Mouse (Mus musculus): ENCODE measurements around the gene Znhit2. TPM values are rescaled to one million over a fixed set of nuclear protein-coding genes. Genes with fewer than 3 reads are reported as not detected.

The Znhit2 gene
- polyA plus RNA-seq, 2 experiments: 32.0 to 36.5 TPM

DNA sequence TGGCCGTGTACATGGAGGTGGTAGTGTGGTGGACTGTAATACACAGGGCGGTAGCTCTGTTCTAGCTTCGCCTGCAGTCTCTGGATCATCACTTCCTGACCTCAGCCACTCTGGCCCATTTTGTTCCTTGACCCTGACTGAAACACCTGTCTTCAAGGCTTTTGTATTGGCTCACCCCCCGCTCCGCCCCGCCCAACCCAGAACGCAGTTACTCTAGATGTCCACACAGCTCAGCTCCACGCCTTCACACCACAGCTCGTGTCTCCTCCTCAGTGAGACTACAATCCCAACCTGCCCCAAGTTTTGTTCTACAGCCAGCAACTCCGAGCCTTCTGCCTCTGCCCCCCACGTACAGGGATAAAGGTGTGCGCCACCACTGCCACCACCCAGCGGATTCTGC, 27.8 kb downstream of the Znhit2 start:
- Histone ChIP-seq H3K9ac (ENCODE audit: low read depth, low read length, severe bottlenecking) (no peak overlapping the region), H3K4me2 (replicated peaks; ENCODE audit: low read depth, low read length, severe bottlenecking) (no peak overlapping the region), H3K27ac (replicated peaks; ENCODE audit: low read depth, low read length) (no peak overlapping the region), H3K27me3 (ENCODE audit: control insufficient read depth, insufficient read depth, low read length) (no peaks in the 10 kb centered on the region), H3K4me1 (ENCODE audit: control insufficient read depth, insufficient read depth, low read length) (peaks cover 7% of the 10 kb centered on the region), H3K4me3 (replicated peaks; ENCODE audit: low read length) (no peak overlapping the region), H3K36me3 (ENCODE audit: control insufficient read depth, insufficient read depth, low read length) (peaks cover 42% of the 10 kb centered on the region), H3K9me3 (ENCODE audit: control insufficient read depth, low read length) (no peaks in the 10 kb centered on the region)
- ATAC-seq (ENCODE audit: low FRiP score, low read depth) (no peak), DNase-seq (ENCODE audit: low spot score) (no peak)
- TF ChIP-seq POLR2A (IDR thresholded peaks at IDR 0.05; ENCODE audit: borderline replicate concordance, extremely low read depth, insufficient read depth, insufficient read length): no peak
- WGBS: 92% methylated on average over 13 of the region's 13 CpGs

DNA sequence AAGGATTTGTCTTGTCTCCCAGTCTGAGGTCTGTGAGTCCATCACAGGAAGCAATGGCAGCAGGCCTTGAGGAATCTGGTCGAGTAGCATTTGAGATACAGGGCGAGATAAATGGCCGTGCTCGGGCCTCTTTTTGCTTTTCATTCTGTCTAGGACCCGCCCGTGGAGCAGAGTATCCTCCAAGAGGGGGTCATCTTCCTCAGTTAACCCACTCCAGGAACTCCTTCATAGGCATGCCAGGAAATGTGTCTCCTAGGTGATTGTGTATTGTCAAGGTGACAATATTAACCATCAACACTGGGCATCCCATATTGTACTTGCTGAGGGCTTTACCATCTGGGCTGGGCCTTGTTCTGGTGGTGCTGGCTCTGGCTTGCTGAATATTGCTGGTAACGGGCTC, 33.1 kb downstream of the Znhit2 start, which contains the start of gene AC131692.1:
TSS of gene AC131692.1 (plus strand) at position 301 of the 400 bp plus-strand sequence.
- 88% methylated on average over 7 of the region's 7 CpGs for WGBS
- no peaks in the 10 kb centered on the region for H3K4me1 ChIP-seq (ENCODE audit: control insufficient read depth, insufficient read depth, low read length)
- H3K4me2 ChIP-seq (replicated peaks; ENCODE audit: low read depth, low read length, severe bottlenecking): no peak within 1 kb of the TSS
- H3K4me3 ChIP-seq (replicated peaks; ENCODE audit: low read length): no peak within 1 kb of the TSS
- H3K27ac ChIP-seq (replicated peaks; ENCODE audit: low read depth, low read length): no peak within 1 kb of the TSS
- DNase-seq (ENCODE audit: low spot score): no peak
- TF ChIP-seq POLR2A (IDR thresholded peaks at IDR 0.05; ENCODE audit: borderline replicate concordance, extremely low read depth, insufficient read depth, insufficient read length): no peak
- no peaks in the 10 kb centered on the region for H3K27me3 ChIP-seq (ENCODE audit: control insufficient read depth, insufficient read depth, low read length)
- no peaks in the 10 kb centered on the region for H3K9me3 ChIP-seq (ENCODE audit: control insufficient read depth, low read length)
- no peak for ATAC-seq (ENCODE audit: low FRiP score, low read depth)
- H3K9ac ChIP-seq (ENCODE audit: low read depth, low read length, severe bottlenecking): no peak within 1 kb of the TSS
- peaks cover 43% of the 10 kb centered on the region for H3K36me3 ChIP-seq (ENCODE audit: control insufficient read depth, insufficient read depth, low read length)

DNA sequence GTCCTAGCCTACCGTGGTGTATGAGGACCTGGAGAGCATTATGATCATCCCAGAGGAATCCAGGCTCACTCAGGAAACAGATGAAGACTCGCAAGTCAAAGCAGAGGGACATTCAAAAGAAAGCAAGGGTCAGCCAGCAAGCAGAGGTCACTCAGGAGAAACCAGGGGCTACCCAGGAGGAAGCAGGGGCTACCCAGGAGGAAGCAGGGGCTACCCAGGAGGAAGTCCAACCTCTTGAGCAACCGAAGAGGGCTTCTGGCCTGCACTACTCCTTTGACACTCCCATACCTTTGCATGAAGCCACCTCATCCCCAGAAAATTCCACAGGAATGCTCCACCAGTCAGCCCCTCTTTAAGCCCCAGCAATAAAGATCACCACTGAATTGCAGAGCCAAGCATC, 36.9 kb downstream of the Znhit2 start:
- no peak for TF ChIP-seq POLR2A (IDR thresholded peaks at IDR 0.05; ENCODE audit: borderline replicate concordance, extremely low read depth, insufficient read depth, insufficient read length)
- DNase-seq (ENCODE audit: low spot score): no peak
- no peaks in the 10 kb centered on the region for H3K4me1 ChIP-seq (ENCODE audit: control insufficient read depth, insufficient read depth, low read length)
- H3K4me2 ChIP-seq (replicated peaks; ENCODE audit: low read depth, low read length, severe bottlenecking): no peak overlapping the region
- 91% methylated on average over 3 of the region's 3 CpGs for WGBS
- H3K9ac ChIP-seq (ENCODE audit: low read depth, low read length, severe bottlenecking): no peak overlapping the region
- peaks cover 16% of the 10 kb centered on the region for H3K36me3 ChIP-seq (ENCODE audit: control insufficient read depth, insufficient read depth, low read length)
- H3K4me3 ChIP-seq (replicated peaks; ENCODE audit: low read length): no peak overlapping the region
- ATAC-seq (ENCODE audit: low FRiP score, low read depth): no peak
- H3K9me3 ChIP-seq (ENCODE audit: control insufficient read depth, low read length): no peaks in the 10 kb centered on the region
- no peaks in the 10 kb centered on the region for H3K27me3 ChIP-seq (ENCODE audit: control insufficient read depth, insufficient read depth, low read length)
- H3K27ac ChIP-seq (replicated peaks; ENCODE audit: low read depth, low read length): no peak overlapping the region

DNA sequence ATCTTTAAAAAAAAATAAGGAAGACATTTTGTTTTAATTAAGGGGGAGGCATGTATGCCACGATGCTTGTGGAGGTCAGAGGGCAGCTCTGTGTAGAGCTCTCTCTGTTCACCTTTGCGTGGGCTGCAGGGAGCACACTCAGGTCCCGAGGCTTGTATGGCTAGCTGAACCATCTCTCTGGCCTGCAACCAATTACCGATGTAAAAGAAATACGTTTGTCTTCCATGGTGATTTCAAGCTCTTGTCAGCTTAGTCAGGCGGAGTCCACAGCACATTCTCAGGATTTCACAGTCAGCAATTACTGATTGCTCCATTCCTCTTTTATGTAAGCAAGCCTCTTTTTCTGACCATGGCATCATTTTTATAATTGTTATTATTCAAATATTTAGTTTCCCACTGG, 40.2 kb downstream of the Znhit2 start:
- no peak overlapping the region for H3K4me2 ChIP-seq (replicated peaks; ENCODE audit: low read depth, low read length, severe bottlenecking)
- no peak for DNase-seq (ENCODE audit: low spot score)

DNA sequence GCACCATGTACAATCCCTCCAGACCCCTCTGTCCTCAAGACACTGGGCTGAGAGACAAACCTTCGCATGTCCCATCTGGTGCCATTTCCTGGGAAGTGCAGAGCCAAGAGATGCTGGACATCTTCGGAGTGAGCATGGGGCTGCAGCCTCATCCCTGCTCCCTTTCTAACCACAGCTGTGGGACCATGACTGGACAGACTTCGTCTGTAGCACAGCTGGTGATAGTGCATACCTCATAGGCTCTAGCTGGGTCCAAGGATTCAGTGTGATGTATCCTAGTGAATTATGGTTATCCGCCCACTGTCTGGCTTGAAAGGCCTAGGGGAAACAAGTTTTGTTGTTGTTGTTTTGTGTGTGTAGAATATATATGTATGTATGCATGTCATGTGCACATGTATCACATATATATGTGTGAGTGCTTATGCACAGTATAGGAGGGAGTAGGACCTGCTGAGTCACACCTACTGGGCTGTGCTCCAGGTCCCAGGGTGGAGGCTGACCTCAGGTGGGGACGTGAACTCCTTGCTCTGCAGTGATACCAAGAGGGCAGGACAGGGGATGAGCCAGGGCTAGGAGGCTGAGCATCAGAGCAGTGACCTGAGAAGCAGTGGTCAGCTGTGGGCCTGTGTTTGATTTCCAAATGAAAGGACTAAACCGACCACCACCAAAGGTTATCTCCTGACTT, 41.3 kb downstream of the Znhit2 start:
- no peak overlapping the region for H3K4me3 ChIP-seq (replicated peaks; ENCODE audit: low read length)
- 77% methylated on average over 6 of the region's 6 CpGs for WGBS
- ATAC-seq (ENCODE audit: low FRiP score, low read depth): no peak

More for the DNA sequence above, 40.2 kb downstream of the Znhit2 start:
- Histone ChIP-seq H3K36me3 (ENCODE audit: control insufficient read depth, insufficient read depth, low read length) (0 out of 2 replicates have a peak, but pooled peaks cover 6% of the 10 kb centered on the region), H3K27ac (replicated peaks; ENCODE audit: low read depth, low read length) (no peak overlapping the region), H3K4me3 (replicated peaks; ENCODE audit: low read length) (no peak overlapping the region), H3K9me3 (ENCODE audit: control insufficient read depth, low read length) (no peaks in the 10 kb centered on the region), H3K9ac (ENCODE audit: low read depth, low read length, severe bottlenecking) (no peak overlapping the region), H3K4me1 (ENCODE audit: control insufficient read depth, insufficient read depth, low read length) (no peaks in the 10 kb centered on the region), H3K27me3 (ENCODE audit: control insufficient read depth, insufficient read depth, low read length) (no peaks in the 10 kb centered on the region)
- TF ChIP-seq POLR2A (IDR thresholded peaks at IDR 0.05; ENCODE audit: borderline replicate concordance, extremely low read depth, insufficient read depth, insufficient read length): no peak
- 26% methylated on average over 6 of the region's 6 CpGs for WGBS
- ATAC-seq (ENCODE audit: low FRiP score, low read depth): no peak

More for the DNA sequence above, 41.3 kb downstream of the Znhit2 start:
- no peak for DNase-seq (ENCODE audit: low spot score)
- Histone ChIP-seq H3K4me1 (ENCODE audit: control insufficient read depth, insufficient read depth, low read length) (no peaks in the 10 kb centered on the region), H3K27me3 (ENCODE audit: control insufficient read depth, insufficient read depth, low read length) (no peaks in the 10 kb centered on the region), H3K9ac (ENCODE audit: low read depth, low read length, severe bottlenecking) (no peak overlapping the region), H3K27ac (replicated peaks; ENCODE audit: low read depth, low read length) (no peak overlapping the region), H3K36me3 (ENCODE audit: control insufficient read depth, insufficient read depth, low read length) (0 out of 2 replicates have a peak, but pooled peaks cover 6% of the 10 kb centered on the region), H3K4me2 (replicated peaks; ENCODE audit: low read depth, low read length, severe bottlenecking) (no peak overlapping the region), H3K9me3 (ENCODE audit: control insufficient read depth, low read length) (no peaks in the 10 kb centered on the region)
- TF ChIP-seq POLR2A (IDR thresholded peaks at IDR 0.05; ENCODE audit: borderline replicate concordance, extremely low read depth, insufficient read depth, insufficient read length): no peak
